Mouse (Mus musculus) kidney, embryonic 16.5 days (tissue): ENCODE measurements around the gene Bcar1. TPM values are rescaled to one million over a fixed set of nuclear protein-coding genes. Genes with fewer than 3 reads are reported as not detected.

Experiments
- ATAC-seq: fragments of 200-750 bp; cut with Nextera tagmentation; 2 replicates; pipeline ENCODE4 v1.8.0; 2017; ENCODE audit warnings: moderate TSS enrichment; ENCODE audit not compliant: low FRiP score, low TSS enrichment
- H3K27ac ChIP-seq: fragments of 300-500 bp; sonication (generic); 2 replicates; pipeline ENCODE4 v1.5.1; 2014; ENCODE audit warnings: low read length
- H3K27me3 ChIP-seq: fragments of 300-500 bp; sonication (generic); 2 replicates; pipeline ENCODE4 v1.6.1; 2014; ENCODE audit warnings: low read length, control low read depth, mixed read lengths; ENCODE audit not compliant: insufficient read depth
- H3K36me3 ChIP-seq: fragments of 300-500 bp; sonication (generic); 2 replicates; pipeline ENCODE4 v1.6.1; 2014; ENCODE audit warnings: low read length, control low read depth, mixed read lengths; ENCODE audit not compliant: insufficient read depth
- H3K4me1 ChIP-seq: fragments of 300-500 bp; sonication (generic); 2 replicates; pipeline ENCODE4 v1.6.1; 2014; ENCODE audit warnings: low read length, control low read depth, mixed read lengths; ENCODE audit not compliant: insufficient read depth
- H3K4me2 ChIP-seq: fragments of 300-500 bp; sonication (generic); replicated peaks from 2 replicates; pipeline ENCODE4 v1.6.1; 2014; ENCODE audit warnings: low read depth, low read length
- H3K4me3 ChIP-seq: fragments of 300-500 bp; sonication (generic); 2 replicates; pipeline ENCODE4 v1.5.1; 2014; ENCODE audit warnings: mild to moderate bottlenecking, low read length
- H3K9ac ChIP-seq: fragments of 300-500 bp; sonication (generic); replicated peaks from 2 replicates; pipeline ENCODE4 v1.6.1; 2014; ENCODE audit warnings: low read length
- H3K9me3 ChIP-seq: fragments of 300-500 bp; sonication (generic); 2 replicates; pipeline ENCODE4 v1.6.1; 2016; ENCODE audit warnings: low read length, control low read depth
- WGBS: fragments of 180-500 bp; shearing (Covaris S2); extraction: QIAGEN DNeasy Blood & Tissue Kit; methylation state at CpG from one replicate; pipeline ENCODE4 v1.1.7; 2014; 5-methylcytosine and 5-hydroxymethylcytosine counted together
- polyA plus RNA-seq: library from polyadenylated mRNA; unstranded; fragments of >200 nt; fragmentation: Nextera tagmentation; extraction: Ambion mirVana; gene quantifications from 2 replicates; pipeline ENCODE4 v1.2.1, GENCODE M21; 2015

Gene Bcar1
- polyA plus RNA-seq, 1 experiment from 2014 or later, result 49.6 TPM

GRCm38 (mm10) chr8:111700201-111700600, 43.4 kb downstream of the Bcar1 start:
- H3K27me3 ChIP-seq, result no peaks in the 10 kb centered on the region
- H3K4me1 ChIP-seq, result no peaks in the 10 kb centered on the region
- whole genome bisulfite sequencing, result 69% methylated on average over 3 of the region's 3 CpGs
- no peaks in the 10 kb centered on the region for H3K36me3 ChIP-seq
- H3K4me2 ChIP-seq, result no peak overlapping the region
- H3K9me3 ChIP-seq, result no peaks in the 10 kb centered on the region
- H3K4me3 ChIP-seq, result no peak overlapping the region
- no peak for ATAC-seq
- H3K27ac ChIP-seq, result no peak overlapping the region
- no peak overlapping the region for H3K9ac ChIP-seq

DNA sequence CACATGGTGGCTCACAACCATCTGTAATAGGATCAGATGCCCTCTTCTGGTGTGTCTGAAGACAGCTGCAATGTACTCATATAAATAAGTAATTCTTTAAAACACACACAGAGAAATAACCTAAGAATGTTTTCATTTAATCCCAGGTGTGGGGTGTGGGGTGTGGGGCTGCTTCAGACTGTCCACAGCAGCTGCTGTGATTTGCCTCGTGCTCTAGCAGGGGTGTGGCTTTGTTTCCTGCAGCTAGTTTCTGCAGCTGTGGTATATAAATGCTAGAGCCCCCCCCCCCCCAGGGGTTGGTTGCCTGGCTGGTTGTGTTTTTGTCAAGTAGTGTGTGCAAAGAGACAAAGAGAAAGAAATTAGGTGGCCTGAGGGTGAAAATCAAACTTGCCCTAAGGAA, 44.6 kb downstream of the Bcar1 start:
- Histone ChIP-seq H3K4me3 (no peak overlapping the region), H3K4me1 (no peaks in the 10 kb centered on the region), H3K27me3 (no peaks in the 10 kb centered on the region), H3K27ac (no peak overlapping the region), H3K4me2 (no peak overlapping the region), H3K36me3 (no peaks in the 10 kb centered on the region), H3K9ac (no peak overlapping the region), H3K9me3 (no peaks in the 10 kb centered on the region)
- 26% methylated on average over 1 of the region's 1 CpGs for WGBS
- no peak for ATAC-seq

DNA sequence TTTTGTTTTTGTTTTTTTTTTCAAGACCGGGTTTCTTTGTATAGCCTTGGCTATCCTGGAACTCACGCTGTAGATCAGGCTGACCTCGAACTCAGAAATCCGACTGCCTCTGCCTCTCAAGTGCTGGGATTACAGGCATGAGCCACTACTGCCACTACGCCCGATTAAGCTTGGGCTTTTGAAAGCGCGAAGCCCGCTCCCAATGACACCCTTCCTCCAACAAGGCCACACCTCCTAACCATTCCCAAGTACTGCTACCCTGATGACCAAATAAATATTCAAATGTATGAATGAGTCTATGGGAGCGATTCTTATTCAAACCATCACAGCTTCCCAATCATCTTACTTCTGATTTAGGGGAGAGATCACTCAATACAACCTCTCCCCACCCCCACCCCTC, 46.0 kb downstream of the Bcar1 start:
- 85% methylated on average over 10 of the region's 10 CpGs for WGBS
- ATAC-seq, result no peak
- H3K9ac ChIP-seq, result no peak overlapping the region
- H3K27ac ChIP-seq, result no peak overlapping the region
- no peaks in the 10 kb centered on the region for H3K9me3 ChIP-seq
- H3K4me1 ChIP-seq, result peaks cover 7% of the 10 kb centered on the region; the same call in 1 of the 2 replicates
- H3K4me2 ChIP-seq, result no peak overlapping the region
- no peaks in the 10 kb centered on the region for H3K27me3 ChIP-seq
- no peak overlapping the region for H3K4me3 ChIP-seq
- no peaks in the 10 kb centered on the region for H3K36me3 ChIP-seq

- Histone ChIP-seq H3K9me3 (no peaks in the 10 kb centered on the region), H3K4me1 (peaks cover 7% of the 10 kb centered on the region; the same call in 1 of the 2 replicates), H3K27me3 (no peaks in the 10 kb centered on the region), H3K36me3 (no peaks in the 10 kb centered on the region), H3K27ac (peak overlapping the region; percentile 50; the same call in 1 of the 2 replicates), H3K4me2 (no peak overlapping the region), H3K9ac (no peak overlapping the region), H3K4me3 (no peak overlapping the region)
- 54% methylated on average over 7 of the region's 7 CpGs for WGBS
- no peak for ATAC-seq
These were observed 48.2 kb downstream of the Bcar1 start for GRCm38 (mm10) chr8:111695441-111695840.

DNA sequence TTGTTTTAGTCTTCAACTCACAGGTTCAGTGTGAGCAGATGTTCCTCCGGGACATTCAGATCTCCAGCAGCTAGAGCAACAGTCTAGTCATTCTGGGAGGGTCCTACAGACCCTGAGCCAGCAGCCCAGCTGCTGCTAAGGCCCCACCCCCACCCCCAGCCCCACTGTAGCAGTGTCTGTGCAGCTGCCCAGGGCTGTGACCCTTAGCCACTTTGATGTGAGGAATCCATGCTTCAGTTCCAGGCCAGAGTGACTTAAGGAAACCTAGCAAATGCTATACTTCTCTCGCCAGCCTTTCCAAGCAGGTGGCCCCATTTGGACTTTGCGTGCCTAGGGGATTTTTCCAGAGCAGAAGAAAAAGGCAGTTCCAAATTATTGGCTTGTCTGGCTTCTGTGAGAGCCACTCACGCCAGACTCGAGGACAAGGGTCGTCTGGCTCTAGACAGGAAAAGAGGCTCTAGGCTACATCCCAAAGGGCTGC, 50.3 kb downstream of the Bcar1 start:
- no peaks in the 10 kb centered on the region for H3K36me3 ChIP-seq

DNA sequence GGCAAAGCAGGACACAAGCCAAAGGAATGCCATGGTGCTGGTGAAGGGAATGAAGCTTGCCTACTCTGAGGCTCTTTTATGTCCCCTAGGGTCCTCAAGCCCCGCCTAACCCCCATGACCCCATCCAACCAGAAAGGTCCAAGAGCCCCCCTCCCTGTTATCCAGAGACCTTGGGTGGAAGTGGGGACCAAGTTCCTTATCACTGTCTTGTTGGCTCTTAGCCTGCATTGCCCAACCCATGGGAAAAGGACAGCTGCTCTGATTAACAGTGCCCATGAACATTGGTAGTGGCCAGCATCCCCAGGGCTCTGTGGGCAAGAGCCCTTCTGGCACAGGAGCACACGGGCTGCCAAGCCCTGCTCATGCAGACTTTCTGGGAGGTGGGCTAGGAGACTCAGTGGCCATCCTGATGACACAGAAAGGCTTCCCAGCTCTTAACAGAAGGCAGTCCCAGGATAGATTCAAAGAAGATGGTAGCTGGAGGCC, 52.6 kb downstream of the Bcar1 start, which contains the start of gene Ctrb1:
Ctrb1 (minus strand) TSS at position 51 of the 486 bp plus-strand sequence.
- Histone ChIP-seq H3K4me3 (no peak within 1 kb of the TSS), H3K4me2 (no peak within 1 kb of the TSS), H3K27ac (no peak within 1 kb of the TSS), H3K4me1 (peaks cover 7% of the 10 kb centered on the region; the same call in 1 of the 2 replicates), H3K9ac (no peak within 1 kb of the TSS), H3K36me3 (no peaks in the 10 kb centered on the region), H3K9me3 (no peaks in the 10 kb centered on the region), H3K27me3 (no peaks in the 10 kb centered on the region)
- ATAC-seq, result no peak
- 82% methylated on average over 2 of the region's 2 CpGs for WGBS

More for the DNA sequence above, 50.3 kb downstream of the Bcar1 start:
- no peaks in the 10 kb centered on the region for H3K9me3 ChIP-seq
- 29% methylated on average over 6 of the region's 6 CpGs for WGBS
- no peak overlapping the region for H3K9ac ChIP-seq
- H3K27ac ChIP-seq, result no peak overlapping the region
- H3K4me1 ChIP-seq, result peaks cover 7% of the 10 kb centered on the region; the same call in 1 of the 2 replicates
- no peak overlapping the region for H3K4me2 ChIP-seq
- peak; percentile 76 for ATAC-seq
- no peaks in the 10 kb centered on the region for H3K27me3 ChIP-seq
- H3K4me3 ChIP-seq, result no peak overlapping the region

GRCm38 (mm10) chr8:111686881-111687280, 56.7 kb downstream of the Bcar1 start:
- no peaks in the 10 kb centered on the region for H3K27me3 ChIP-seq
- no peak overlapping the region for H3K9ac ChIP-seq
- H3K27ac ChIP-seq, result no peak overlapping the region
- H3K4me1 ChIP-seq, result no peaks in the 10 kb centered on the region
- no peak overlapping the region for H3K4me3 ChIP-seq
- WGBS, result 72% methylated on average over 13 of the region's 13 CpGs
- H3K36me3 ChIP-seq, result no peaks in the 10 kb centered on the region
- no peaks in the 10 kb centered on the region for H3K9me3 ChIP-seq
- no peak for ATAC-seq
- H3K4me2 ChIP-seq, result no peak overlapping the region

GRCm38 (mm10) chr8:111682521-111682920, 61.1 kb downstream of the Bcar1 start:
- no peaks in the 10 kb centered on the region for H3K27me3 ChIP-seq
- 23% methylated on average over 9 of the region's 9 CpGs for whole genome bisulfite sequencing

DNA sequence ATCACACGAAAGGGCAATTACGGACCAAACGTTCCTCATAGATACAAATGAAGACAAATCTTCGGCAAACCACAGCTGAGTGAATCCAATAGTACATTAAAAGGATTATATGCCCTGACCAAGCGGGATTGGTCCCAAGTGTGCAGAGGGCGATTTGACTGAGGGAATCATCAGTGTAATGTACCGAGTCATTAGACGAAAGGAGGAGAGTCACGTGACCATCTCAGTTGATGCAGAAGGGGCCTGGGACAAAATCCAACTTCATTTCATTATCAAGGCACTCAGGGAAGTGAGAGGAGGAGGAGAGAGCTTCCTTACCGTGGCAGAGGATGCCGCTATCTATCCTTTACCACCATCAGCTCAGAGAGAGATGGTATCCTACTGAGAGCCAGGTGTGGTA, 62.5 kb downstream of the Bcar1 start:
- H3K27ac ChIP-seq, result no peak overlapping the region
- ATAC-seq, result no peak
- H3K9ac ChIP-seq, result no peak overlapping the region
- no peak overlapping the region for H3K4me2 ChIP-seq
- no peaks in the 10 kb centered on the region for H3K36me3 ChIP-seq
- no peaks in the 10 kb centered on the region for H3K27me3 ChIP-seq
- H3K9me3 ChIP-seq, result peaks cover 5% of the 10 kb centered on the region; the same call in 1 of the 2 replicates
- H3K4me1 ChIP-seq, result no peaks in the 10 kb centered on the region
- H3K4me3 ChIP-seq, result no peak overlapping the region
- WGBS, result 80% methylated on average over 11 of the region's 11 CpGs

More at GRCm38 (mm10) chr8:111682521-111682920, 61.1 kb downstream of the Bcar1 start:
- no peak overlapping the region for H3K9ac ChIP-seq
- no peak overlapping the region for H3K27ac ChIP-seq
- H3K4me3 ChIP-seq, result no peak overlapping the region
- H3K4me1 ChIP-seq, result no peaks in the 10 kb centered on the region
- H3K36me3 ChIP-seq, result no peaks in the 10 kb centered on the region
- H3K4me2 ChIP-seq, result no peak overlapping the region
- no peaks in the 10 kb centered on the region for H3K9me3 ChIP-seq
- no peak for ATAC-seq

DNA sequence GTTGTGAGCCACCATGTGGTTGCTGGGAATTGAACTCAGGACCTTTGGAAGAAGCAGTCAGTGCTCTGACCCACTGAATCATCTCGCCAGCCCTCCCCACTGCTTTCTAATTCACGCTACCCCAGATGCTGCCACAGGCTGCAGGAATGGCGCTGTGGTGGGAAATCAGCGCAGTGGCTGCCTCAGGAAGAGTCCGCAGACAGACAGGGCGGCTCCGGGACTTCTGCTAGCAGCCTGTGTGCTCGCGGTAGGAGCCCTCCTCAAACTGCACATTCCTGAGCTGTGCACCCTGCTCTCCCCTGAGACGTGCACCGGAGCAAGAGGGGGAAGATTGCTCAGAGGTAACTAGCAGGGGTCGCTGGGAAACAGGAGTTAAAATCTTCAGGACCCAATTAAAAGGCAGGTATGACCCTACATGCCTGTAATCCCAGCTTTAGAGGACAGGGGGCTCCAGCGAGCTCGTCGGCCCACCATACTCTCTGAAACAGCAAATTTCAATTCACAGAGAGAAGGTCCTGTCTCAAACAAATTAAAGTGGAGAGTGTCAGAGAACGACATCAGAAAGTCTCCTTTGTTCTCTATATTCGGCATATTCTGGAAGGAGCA, 63.1 kb downstream of the Bcar1 start:
- ATAC-seq, result no peak
- no peak overlapping the region for H3K4me3 ChIP-seq
- WGBS, result 40% methylated on average over 17 of the region's 17 CpGs
- H3K36me3 ChIP-seq, result no peaks in the 10 kb centered on the region
- H3K27ac ChIP-seq, result no peak overlapping the region
- no peaks in the 10 kb centered on the region for H3K4me1 ChIP-seq
- no peak overlapping the region for H3K9ac ChIP-seq
- H3K27me3 ChIP-seq, result no peaks in the 10 kb centered on the region
- 0 out of 2 replicates have a peak overlapping the region, but pooled peaks have one; percentile 23 for H3K4me2 ChIP-seq
- H3K9me3 ChIP-seq, result peaks cover 5% of the 10 kb centered on the region; the same call in 1 of the 2 replicates
